In the genomic region with DNA sequence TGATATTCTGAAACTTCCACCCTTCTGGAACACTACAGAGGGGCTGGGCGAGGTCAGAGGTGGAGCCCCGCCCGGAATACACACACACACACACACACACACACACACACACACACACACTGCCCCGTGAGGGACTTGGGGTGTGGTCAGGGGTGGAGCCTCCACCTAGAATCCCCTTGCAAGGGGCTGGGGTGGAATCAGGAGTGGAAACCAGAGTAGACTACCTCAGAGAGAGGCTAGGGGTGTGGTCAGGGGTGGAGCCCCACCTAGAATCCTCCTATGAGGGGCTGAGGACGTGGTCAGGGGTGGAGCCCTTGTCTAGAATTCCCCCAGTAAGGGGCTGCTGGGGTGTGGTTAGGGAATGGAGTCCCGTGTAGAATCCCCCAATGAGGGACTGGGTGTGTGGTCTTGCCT, we compare ENCODE assay signal across 13 mouse cellular contexts. TPM values are rescaled to one million over a fixed set of nuclear protein-coding genes. Genes with fewer than 3 reads are reported as not detected.
DNase-seq lines count a peak whose midpoint lies in the region; ATAC-seq and TF ChIP-seq lines count a peak whose summit lies in the region.
"Had no signal": no experiment of that assay in that cellular context is flagged by ENCODE, and none has a peak within 500 bp of the region (broad histone marks: within the 10 kb centered on the region; RNA-seq: fewer than 3 reads in every experiment).

No protein-coding gene starts in this region.

- DNase-seq in kidney, postnatal 0 days (ENCODE audit: low spot score): peak; percentile 19
- DNase-seq in kidney, adult 9 months: no peak
- peak; percentile 81 for DNase-seq in MEL (ENCODE audit: low read depth, low spot score)
- peak; percentile 38 for DNase-seq in embryonic facial prominence, embryonic 14.5 days (ENCODE audit: low spot score)
- no peak for DNase-seq in urinary bladder, postnatal 4 days (ENCODE audit: low spot score in 2 of 2)
- no peak for DNase-seq in layer of hippocampus, adult 9-11 months
- DNase-seq: kidney, adult 8-10 months; spleen, adult 18-20 months had no signal

- no peaks in the 10 kb centered on the region for H3K79me2 ChIP-seq in MEL (ENCODE audit: control insufficient read depth, insufficient read depth, low read length, poor library complexity)

- TF ChIP-seq EP300 in MEL (IDR thresholded peaks at IDR 0.05; ENCODE audit: low read depth in 1 of 2, low read length in 2 of 2): no peak

- H3K4me1 ChIP-seq in kidney, postnatal 0 days (replicated peaks; ENCODE audit: insufficient read depth, low read length): no peaks in the 10 kb centered on the region
- H3K4me1 ChIP-seq in MEL (ENCODE audit: control insufficient read depth in 1 of 2, insufficient read depth in 2 of 2, low read length in 2 of 2): peaks cover 2 to 16% of the 10 kb centered on the region in 2 experiments
- no peaks in the 10 kb centered on the region for H3K4me1 ChIP-seq in embryonic facial prominence, embryonic 14.5 days (ENCODE audit: control insufficient read depth, insufficient read depth, low read length)
- no peaks in the 10 kb centered on the region for H3K4me1 ChIP-seq in liver, embryonic 16.5 days (ENCODE audit: control insufficient read depth, low read depth, low read length)
- H3K4me1 ChIP-seq in neural tube, embryonic 15.5 days: peaks cover 27% of the 10 kb centered on the region

- H3K9me3 ChIP-seq in kidney, postnatal 0 days (replicated peaks; ENCODE audit: low read length): no peaks in the 10 kb centered on the region
- H3K9me3 ChIP-seq in MEL (replicated peaks; ENCODE audit: insufficient read depth, low read length): no peaks in the 10 kb centered on the region
- no peaks in the 10 kb centered on the region for H3K9me3 ChIP-seq in embryonic facial prominence, embryonic 14.5 days (ENCODE audit: control insufficient read depth, low read length)
- no peaks in the 10 kb centered on the region for H3K9me3 ChIP-seq in liver, embryonic 16.5 days (replicated peaks; ENCODE audit: control insufficient read depth, low read length)
- no peaks in the 10 kb centered on the region for H3K9me3 ChIP-seq in neural tube, embryonic 15.5 days (replicated peaks)

- no peak for TF ChIP-seq RAD21 in MEL (IDR thresholded peaks at IDR 0.05; ENCODE audit: low read depth, low read length)

- H3K27ac ChIP-seq in kidney, postnatal 0 days: no peak overlapping the region
- H3K27ac ChIP-seq in MEL (ENCODE audit: control insufficient read depth, low read depth, low read length): no peak overlapping the region
- H3K27ac ChIP-seq in embryonic facial prominence, embryonic 14.5 days (replicated peaks; ENCODE audit: low read depth, low read length): no peak overlapping the region
- no peak overlapping the region for H3K27ac ChIP-seq in liver, embryonic 16.5 days (ENCODE audit: low read length)
- H3K27ac ChIP-seq in neural tube, embryonic 15.5 days (replicated peaks): no peak overlapping the region

- no peaks in the 10 kb centered on the region for H3K36me3 ChIP-seq in kidney, postnatal 0 days (ENCODE audit: insufficient read depth, low read length)
- H3K36me3 ChIP-seq in MEL (ENCODE audit: control insufficient read depth in 1 of 2, insufficient read depth in 2 of 2, low read length in 2 of 2): peaks cover 0 to 10% of the 10 kb centered on the region in 2 experiments; a peak in 2 of 4 replicates
- H3K36me3 ChIP-seq in embryonic facial prominence, embryonic 14.5 days (ENCODE audit: control insufficient read depth, insufficient read depth, low read length): no peaks in the 10 kb centered on the region
- no peaks in the 10 kb centered on the region for H3K36me3 ChIP-seq in liver, embryonic 16.5 days (ENCODE audit: control insufficient read depth, insufficient read depth)
- no peaks in the 10 kb centered on the region for H3K36me3 ChIP-seq in neural tube, embryonic 15.5 days

- H3K27me3 ChIP-seq in kidney, postnatal 0 days (ENCODE audit: insufficient read depth, low read length): no peaks in the 10 kb centered on the region
- H3K27me3 ChIP-seq in MEL (ENCODE audit: control insufficient read depth in 1 of 2, insufficient read depth in 2 of 2, low read length in 2 of 2): no peaks in the 10 kb centered on the region
- no peaks in the 10 kb centered on the region for H3K27me3 ChIP-seq in embryonic facial prominence, embryonic 14.5 days (replicated peaks; ENCODE audit: control insufficient read depth, insufficient read depth, low read length)
- H3K27me3 ChIP-seq in liver, embryonic 16.5 days (ENCODE audit: control insufficient read depth, insufficient read depth, low read depth, low read length): no peaks in the 10 kb centered on the region
- H3K27me3 ChIP-seq in neural tube, embryonic 15.5 days (replicated peaks): no peaks in the 10 kb centered on the region

- no peak for TF ChIP-seq POLR2A in MEL (IDR thresholded peaks at IDR 0.05; ENCODE audit: control insufficient read depth in 1 of 2, insufficient read depth in 1 of 2, low read depth in 1 of 2, low read length in 2 of 2, poor library complexity in 1 of 2)

- peak; percentile 49; the same call in 1 of the 2 replicates for ATAC-seq in kidney, postnatal 0 days (replicated peaks; ENCODE audit: low FRiP score, low read depth)
- peak; percentile 62 for ATAC-seq in embryonic facial prominence, embryonic 14.5 days (ENCODE audit: low read depth)
- peak; percentile 30; the same call in 1 of the 2 replicates for ATAC-seq in liver, embryonic 16.5 days (ENCODE audit: low read depth)
- ATAC-seq in neural tube, embryonic 15.5 days (ENCODE audit: low FRiP score): no peak

- 28% methylated on average over 6 of the region's 6 CpGs for WGBS in kidney, postnatal 0 days
- WGBS in embryonic facial prominence, embryonic 14.5 days: 25% methylated on average over 6 of the region's 6 CpGs
- WGBS in liver, embryonic 16.5 days (ENCODE audit: insufficient replicate concordance): 23% methylated on average over 6 of the region's 6 CpGs
- 45% methylated on average over 6 of the region's 6 CpGs for WGBS in neural tube, embryonic 15.5 days

- TF ChIP-seq CTCF in kidney, postnatal 0 days (IDR thresholded peaks at IDR 0.05; ENCODE audit: low read depth): no peak
- no peak for TF ChIP-seq CTCF in MEL (IDR thresholded peaks at IDR 0.05 in 2 of 3, conservative IDR thresholded peaks at IDR 0.05 in 1 of 3; ENCODE audit: control insufficient read depth in 1 of 3, insufficient read depth in 1 of 3, low read depth in 2 of 3, low read length in 3 of 3, poor library complexity in 1 of 3, severe bottlenecking in 1 of 3)

- no peak overlapping the region for H3K9ac ChIP-seq in kidney, postnatal 0 days (ENCODE audit: low read depth, low read length)
- H3K9ac ChIP-seq in MEL (ENCODE audit: control insufficient read depth, low read depth, low read length, poor library complexity, severe bottlenecking): no peak overlapping the region
- no peak overlapping the region for H3K9ac ChIP-seq in embryonic facial prominence, embryonic 14.5 days (ENCODE audit: low read depth, low read length)
- H3K9ac ChIP-seq in liver, embryonic 16.5 days (ENCODE audit: low read depth, low read length): no peak overlapping the region
- no peak overlapping the region for H3K9ac ChIP-seq in neural tube, embryonic 15.5 days (replicated peaks)

- H3K4me2 ChIP-seq in kidney, postnatal 0 days (ENCODE audit: low read length): no peak overlapping the region
- no peak overlapping the region for H3K4me2 ChIP-seq in embryonic facial prominence, embryonic 14.5 days (ENCODE audit: low read depth, low read length)
- H3K4me2 ChIP-seq in liver, embryonic 16.5 days (ENCODE audit: low read depth, low read length): no peak overlapping the region
- no peak overlapping the region for H3K4me2 ChIP-seq in neural tube, embryonic 15.5 days

- no peak overlapping the region for H3K4me3 ChIP-seq in kidney, postnatal 0 days (replicated peaks; ENCODE audit: low read depth, low read length)
- H3K4me3 ChIP-seq in MEL (ENCODE audit: control insufficient read depth in 1 of 2, insufficient read depth in 1 of 2, low read depth in 2 of 2, low read length in 2 of 2): no peak overlapping the region
- no peak overlapping the region for H3K4me3 ChIP-seq in embryonic facial prominence, embryonic 14.5 days (ENCODE audit: low read depth, low read length)
- no peak overlapping the region for H3K4me3 ChIP-seq in liver, embryonic 16.5 days (ENCODE audit: low read depth, low read length)
- no peak overlapping the region for H3K4me3 ChIP-seq in neural tube, embryonic 15.5 days (replicated peaks)

RNA-seq across cellular contexts. Expression of gene Gm20219, which starts 13.6 kb away (rescaled TPM):
- polyA plus RNA-seq in kidney, postnatal 0 days (2015; fragmentation: Nextera tagmentation; extraction: Ambion mirVana): 0.93 and 1.1 TPM in 2 replicates
- 0.62 and 0.65 TPM in 2 replicates for total RNA-seq in MEL (2012; rRNA removed)
- polyA plus RNA-seq in MEL (2012; ENCODE audit: insufficient read depth in 1 of 2, insufficient read length in 2 of 2, low read depth in 1 of 2, low replicate concordance in 2 of 2, missing spikeins in 1 of 2): 1 to 10 TPM in 1 of 2 experiments, not detected in 1; 3.1 TPM
- polyA plus RNA-seq in embryonic facial prominence, embryonic 14.5 days (2014; fragmentation: Nextera tagmentation; extraction: Ambion mirVana): 3.9 and 4.2 TPM in 2 replicates
- 0.12 and 0.24 TPM in 2 replicates for polyA plus RNA-seq in liver, embryonic 16.5 days (2015; fragmentation: Nextera tagmentation; extraction: Ambion mirVana)
- polyA plus RNA-seq in neural tube, embryonic 15.5 days (2015; fragmentation: Nextera tagmentation; extraction: Ambion mirVana): 0.95 and 1.4 TPM in 2 replicates

RNA-seq across cellular contexts. Expression of gene Znrf4, which starts 28.3 kb away (rescaled TPM):
- not detected in 2 replicates for polyA plus RNA-seq in kidney, postnatal 0 days (2015; fragmentation: Nextera tagmentation; extraction: Ambion mirVana)
- not detected in 2 replicates for total RNA-seq in MEL (2012; rRNA removed)
- not detected for polyA plus RNA-seq in MEL (2012; ENCODE audit: insufficient read depth in 1 of 2, insufficient read length in 2 of 2, low read depth in 1 of 2, low replicate concordance in 2 of 2, missing spikeins in 1 of 2)
- not detected in 2 replicates for polyA plus RNA-seq in embryonic facial prominence, embryonic 14.5 days (2014; fragmentation: Nextera tagmentation; extraction: Ambion mirVana)
- not detected in 2 replicates for polyA plus RNA-seq in liver, embryonic 16.5 days (2015; fragmentation: Nextera tagmentation; extraction: Ambion mirVana)
- polyA plus RNA-seq in neural tube, embryonic 15.5 days (2015; fragmentation: Nextera tagmentation; extraction: Ambion mirVana): not detected in 2 replicates
- total RNA-seq: left cerebral cortex, postnatal 25 days had no signal
- polyA plus RNA-seq: heart, embryonic 14.5 days; neural tube, embryonic 14.5 days had no signal

RNA-seq across cellular contexts. Expression of gene Safb2, which starts 43.8 kb away (rescaled TPM):
- 35.7 and 43.4 TPM in 2 replicates for polyA plus RNA-seq in kidney, postnatal 0 days (2015; fragmentation: Nextera tagmentation; extraction: Ambion mirVana)
- 61.6 and 66.5 TPM in 2 replicates for total RNA-seq in MEL (2012; rRNA removed)
- 100 to 1,000 TPM; 217 to 741 TPM for polyA plus RNA-seq in MEL (2012; ENCODE audit: insufficient read depth in 1 of 2, insufficient read length in 2 of 2, low read depth in 1 of 2, low replicate concordance in 2 of 2, missing spikeins in 1 of 2)
- polyA plus RNA-seq in embryonic facial prominence, embryonic 14.5 days (2014; fragmentation: Nextera tagmentation; extraction: Ambion mirVana): 50.2 and 54.8 TPM in 2 replicates
- 25.8 and 28.8 TPM in 2 replicates for polyA plus RNA-seq in liver, embryonic 16.5 days (2015; fragmentation: Nextera tagmentation; extraction: Ambion mirVana)
- polyA plus RNA-seq in neural tube, embryonic 15.5 days (2015; fragmentation: Nextera tagmentation; extraction: Ambion mirVana): 73.4 and 76.5 TPM in 2 replicates

RNA-seq across cellular contexts. Expression of gene Safb, which starts 44.1 kb away (rescaled TPM):
- polyA plus RNA-seq in kidney, postnatal 0 days (2015; fragmentation: Nextera tagmentation; extraction: Ambion mirVana): 61.0 and 65.9 TPM in 2 replicates
- 87.3 and 103 TPM in 2 replicates for total RNA-seq in MEL (2012; rRNA removed)
- 100 to 1,000 TPM in 1 of 2 experiments, not detected in 1; 203 TPM for polyA plus RNA-seq in MEL (2012; ENCODE audit: insufficient read depth in 1 of 2, insufficient read length in 2 of 2, low read depth in 1 of 2, low replicate concordance in 2 of 2, missing spikeins in 1 of 2)
- 62.9 and 68.2 TPM in 2 replicates for polyA plus RNA-seq in embryonic facial prominence, embryonic 14.5 days (2014; fragmentation: Nextera tagmentation; extraction: Ambion mirVana)
- polyA plus RNA-seq in liver, embryonic 16.5 days (2015; fragmentation: Nextera tagmentation; extraction: Ambion mirVana): 38.7 and 38.9 TPM in 2 replicates
- polyA plus RNA-seq in neural tube, embryonic 15.5 days (2015; fragmentation: Nextera tagmentation; extraction: Ambion mirVana): 95.9 and 103 TPM in 2 replicates

Comparison
In these comparisons a context has a peak if more than half of its experiments do, and no peak if none do; other contexts are left out.
1. DNase-seq: peak in kidney, postnatal 0 days (single experiment), MEL (single experiment) and embryonic facial prominence, embryonic 14.5 days (single experiment); none in kidney, adult 9 months (single experiment), urinary bladder, postnatal 4 days (0 of 2) and layer of hippocampus, adult 9-11 months (single experiment).